Mouse (Mus musculus) adrenal gland, postnatal 36 days (tissue): ENCODE results near the gene Thoc6. TPM values are rescaled to one million over a fixed set of nuclear protein-coding genes. Genes with fewer than 3 reads are reported as not detected.
A peak's percentile ranks its signal among the peaks of the same experiment; 100 is the strongest.

Experiments used
- DNase-seq, 2 experiments: peaks; one replicate each; pipeline ENCODE4 v3.0.0; 2021; ENCODE audit warnings: mixed read lengths in 1 of 2
- total RNA-seq, 2 experiments: library from RNA; stranded (reverse); gene quantifications; 2 replicates each; pipeline ENCODE4 v1.2.3; 2021

The Thoc6 gene
- total RNA-seq, 2 experiments from 2014 or later, result 28.6 to 30.3 TPM

- peak; percentile 85 to 90 for DNase-seq
These were observed 43.3 kb downstream of the Thoc6 start for GRCm38 (mm10) chr17:23630195-23631020.

- no peak for DNase-seq
These were observed 45.9 kb downstream of the Thoc6 start for GRCm38 (mm10) chr17:23627813-23628212.

- no peak for DNase-seq
These were observed 53.3 kb downstream of the Thoc6 start for GRCm38 (mm10) chr17:23620351-23620750.

Other genes starting within 250 kb of the Thoc6 start
- gene Vmn2r117, start 194.2 kb downstream of the Thoc6 start, total RNA-seq, result not detected
- 10 to 100 TPM; 10.3 to 12.1 TPM for gene Zfp213, start 109.6 kb downstream of the Thoc6 start, total RNA-seq
- gene Zfp13, start 74.4 kb downstream of the Thoc6 start, total RNA-seq, result 10 to 100 TPM in 1 of 2 experiments, 1 to 10 TPM in 1; 7.0 to 11.4 TPM
- not detected for gene Zscan10, start 73.0 kb downstream of the Thoc6 start, total RNA-seq
- under 1 TPM; 0.20 TPM for gene Mmp25, start 28.6 kb downstream of the Thoc6 start, total RNA-seq
- not detected for gene Bicdl2, start 13.4 kb downstream of the Thoc6 start, total RNA-seq
- 100 to 1,000 TPM; 125 to 143 TPM for gene Hcfc1r1, start 286 bp downstream of the Thoc6 start, total RNA-seq
- gene Tnfrsf12a, start 3.6 kb upstream of the Thoc6 start, total RNA-seq, result 100 to 1,000 TPM; 116 to 301 TPM
- not detected for gene Cldn6, start 5.4 kb upstream of the Thoc6 start, total RNA-seq
- not detected for gene Cldn9, start 10.1 kb upstream of the Thoc6 start, total RNA-seq
- gene 1520401A03Rik, start 48.9 kb upstream of the Thoc6 start, total RNA-seq, result 10 to 100 TPM in 1 of 2 experiments, 1 to 10 TPM in 1; 7.7 to 23.0 TPM
- 1 to 10 TPM; 4.0 to 5.6 TPM for gene Pkmyt1, start 52.5 kb upstream of the Thoc6 start, total RNA-seq
- 10 to 100 TPM in 1 of 2 experiments, 1 to 10 TPM in 1; 9.9 to 13.9 TPM for gene Paqr4, start 67.0 kb upstream of the Thoc6 start, total RNA-seq
- not detected for gene Kremen2, start 72.0 kb upstream of the Thoc6 start, total RNA-seq
- gene Flywch1, start 97.7 kb upstream of the Thoc6 start, total RNA-seq, result 10 to 100 TPM; 60.2 to 61.4 TPM
- 1 to 10 TPM; 6.9 to 8.8 TPM for gene Flywch2, start 112.2 kb upstream of the Thoc6 start, total RNA-seq
- gene Srrm2, start 116.7 kb upstream of the Thoc6 start, total RNA-seq, result 100 to 1,000 TPM; 435 to 589 TPM
- 100 to 1,000 TPM; 400 to 416 TPM for gene Elob, start 155.3 kb upstream of the Thoc6 start, total RNA-seq
- gene Prss33, start 162.2 kb upstream of the Thoc6 start, total RNA-seq, result not detected
- not detected for gene Prss32, start 170.0 kb upstream of the Thoc6 start, total RNA-seq
- gene Prss41, start 170.3 kb upstream of the Thoc6 start, total RNA-seq, result under 1 TPM; 0.36 to 0.89 TPM
- not detected for gene Prss21, start 194.2 kb upstream of the Thoc6 start, total RNA-seq
- gene Dcpp1, start 207.0 kb upstream of the Thoc6 start, total RNA-seq, result not detected
- not detected for gene Dcpp2, start 207.0 kb upstream of the Thoc6 start, total RNA-seq
- gene Dcpp3, start 243.6 kb upstream of the Thoc6 start, total RNA-seq, result not detected